Mouse (Mus musculus) hindbrain, embryonic 12.5 days (tissue): ENCODE data around the gene Ccdc174. TPM values are rescaled to one million over a fixed set of nuclear protein-coding genes. Genes with fewer than 3 reads are reported as not detected.
"Not testable (repeated sequence)": the region's sequence is repeated elsewhere in the genome, so short reads cannot be mapped to it uniquely, and the experiment has no call there.

Experiments
- ATAC-seq: fragments of 200-750 bp; cut with Nextera tagmentation; 2 replicates; pipeline ENCODE4 v1.8.0; 2017; ENCODE audit warnings: moderate TSS enrichment; ENCODE audit not compliant: low FRiP score
- H3K27ac ChIP-seq: fragments of 300-500 bp; sonication (generic); 2 replicates; pipeline ENCODE4 v1.5.1; 2016; ENCODE audit warnings: mild to moderate bottlenecking
- H3K27me3 ChIP-seq: fragments of 300-500 bp; sonication (generic); 2 replicates; pipeline ENCODE4 v1.6.1; 2016; ENCODE audit warnings: mild to moderate bottlenecking
- H3K36me3 ChIP-seq: fragments of 300-500 bp; sonication (generic); 2 replicates; pipeline ENCODE4 v1.6.1; 2016; ENCODE audit warnings: mild to moderate bottlenecking
- H3K4me1 ChIP-seq: fragments of 300-500 bp; sonication (generic); 2 replicates; pipeline ENCODE4 v1.6.1; 2016
- H3K4me2 ChIP-seq: fragments of 300-500 bp; sonication (generic); replicated peaks from 2 replicates; pipeline ENCODE4 v1.6.1; 2016; ENCODE audit warnings: mild to moderate bottlenecking
- H3K4me3 ChIP-seq: fragments of 300-500 bp; sonication (generic); 2 replicates; pipeline ENCODE4 v1.5.1; 2016; ENCODE audit warnings: mild to moderate bottlenecking
- H3K9ac ChIP-seq: fragments of 300-500 bp; sonication (generic); 2 replicates; pipeline ENCODE4 v1.6.1; 2016; ENCODE audit warnings: mild to moderate bottlenecking, moderate library complexity
- H3K9me3 ChIP-seq: fragments of 300-500 bp; sonication (generic); replicated peaks from 2 replicates; pipeline ENCODE4 v1.6.1; 2016; ENCODE audit warnings: mild to moderate bottlenecking
- WGBS: fragments of 180-500 bp; shearing (Covaris S2); methylation state at CpG from one replicate; pipeline ENCODE4 v1.1.7; 2016; 5-methylcytosine and 5-hydroxymethylcytosine counted together
- polyA plus RNA-seq: library from polyadenylated mRNA; unstranded; fragments of >200 nt; fragmentation: Nextera tagmentation; extraction: Ambion mirVana; gene quantifications from 2 replicates; pipeline ENCODE4 v1.2.1, GENCODE M21; 2016

Gene Ccdc174
- polyA plus RNA-seq, 1 experiment from 2014 or later = 58.3 TPM

DNA sequence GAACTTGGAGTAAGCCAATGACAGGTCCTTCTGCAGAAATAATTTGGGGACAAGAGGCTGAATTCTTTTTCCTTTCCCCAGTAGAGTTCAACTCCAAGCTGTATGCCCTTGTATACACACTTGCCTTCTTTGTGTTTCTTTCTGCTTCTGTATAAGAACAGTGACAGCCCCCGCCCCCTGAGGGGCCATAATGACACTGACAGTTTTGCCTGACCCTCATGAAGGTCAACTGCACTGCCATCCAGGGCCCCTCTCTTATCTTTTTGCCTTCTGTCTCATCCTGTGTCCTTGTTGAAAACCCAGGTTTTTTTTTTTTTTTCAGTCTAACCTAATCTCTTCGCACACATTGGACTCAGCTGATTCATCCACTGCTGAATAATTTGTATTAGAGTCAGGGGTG lies 5.1 kb upstream of the Ccdc174 start:
- Histone ChIP-seq H3K9me3 (no peaks in the 10 kb centered on the region; the same call in 1 of the 2 replicates), H3K27me3 (peaks cover 18% of the 10 kb centered on the region), H3K9ac (no peak overlapping the region), H3K4me2 (no peak overlapping the region), H3K27ac (no peak overlapping the region), H3K36me3 (no peaks in the 10 kb centered on the region), H3K4me3 (no peak overlapping the region), H3K4me1 (peaks cover 3% of the 10 kb centered on the region)
- WGBS = 75% methylated on average over 2 of the region's 2 CpGs
- ATAC-seq = no peak

DNA sequence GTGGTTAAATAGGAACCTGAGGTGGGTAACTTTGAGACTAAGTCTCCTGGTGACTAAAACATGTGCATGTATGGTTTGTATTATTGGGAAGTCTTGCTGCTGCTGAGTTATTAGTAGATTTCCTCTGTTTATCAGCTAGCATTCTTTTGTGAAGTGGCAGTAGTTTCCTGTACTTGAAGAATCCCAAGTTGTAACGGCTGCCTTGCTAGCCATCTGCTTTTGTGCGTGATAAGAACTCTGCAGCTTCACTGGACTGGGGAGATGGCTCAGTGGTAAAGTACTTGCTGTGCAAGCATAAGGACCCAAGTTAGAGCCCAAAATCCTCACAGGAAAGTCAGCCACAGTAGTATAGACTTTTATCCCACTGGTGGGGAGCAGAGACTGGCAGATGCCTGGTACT lies 6.0 kb downstream of the Ccdc174 start:
- Histone ChIP-seq H3K9ac (no peak overlapping the region), H3K36me3 (peaks cover 60% of the 10 kb centered on the region), H3K27ac (no peak overlapping the region), H3K9me3 (no peaks in the 10 kb centered on the region), H3K4me3 (no peak overlapping the region), H3K4me2 (no peak overlapping the region), H3K4me1 (peaks cover 8% of the 10 kb centered on the region), H3K27me3 (no peaks in the 10 kb centered on the region)
- ATAC-seq = no peak
- 86% methylated on average over 2 of the region's 2 CpGs for WGBS

- Histone ChIP-seq H3K36me3 (peaks cover 77% of the 10 kb centered on the region), H3K9me3 (no peaks in the 10 kb centered on the region), H3K4me3 (no peak overlapping the region), H3K9ac (no peak overlapping the region), H3K4me2 (no peak overlapping the region), H3K4me1 (no peaks in the 10 kb centered on the region), H3K27ac (no peak overlapping the region), H3K27me3 (no peaks in the 10 kb centered on the region)
- WGBS = 84% methylated on average over 3 of the region's 3 CpGs
- no peak for ATAC-seq
Measured at GRCm38 (mm10) chr6:91889255-91889906, 11.5 kb downstream of the Ccdc174 start.

DNA sequence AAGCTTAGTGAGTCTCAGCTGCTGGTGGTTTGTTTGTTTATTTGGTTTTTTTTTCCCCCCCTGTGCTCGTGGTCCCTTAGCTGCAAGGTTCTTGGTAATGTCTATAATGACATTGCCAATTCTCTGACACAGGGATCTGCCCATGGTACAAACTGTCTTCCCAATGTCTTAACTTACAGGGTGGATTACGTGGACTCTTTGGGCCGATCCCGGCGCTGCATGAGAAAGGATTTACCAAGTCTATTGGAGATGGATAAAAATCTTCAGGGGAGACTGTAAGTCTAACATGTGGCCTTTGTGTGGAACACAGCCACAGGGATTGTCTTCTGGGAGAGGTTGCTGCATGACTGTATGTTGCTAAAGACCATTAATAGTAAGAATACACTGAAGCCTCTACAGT lies 12.8 kb downstream of the Ccdc174 start:
- 92% methylated on average over 5 of the region's 5 CpGs for WGBS
- H3K36me3 ChIP-seq = peaks cover 78% of the 10 kb centered on the region
- ATAC-seq = no peak
- H3K4me1 ChIP-seq = no peaks in the 10 kb centered on the region
- no peak overlapping the region for H3K9ac ChIP-seq
- no peak overlapping the region for H3K27ac ChIP-seq
- no peaks in the 10 kb centered on the region for H3K9me3 ChIP-seq
- H3K27me3 ChIP-seq = no peaks in the 10 kb centered on the region
- H3K4me3 ChIP-seq = no peak overlapping the region
- no peak overlapping the region for H3K4me2 ChIP-seq

DNA sequence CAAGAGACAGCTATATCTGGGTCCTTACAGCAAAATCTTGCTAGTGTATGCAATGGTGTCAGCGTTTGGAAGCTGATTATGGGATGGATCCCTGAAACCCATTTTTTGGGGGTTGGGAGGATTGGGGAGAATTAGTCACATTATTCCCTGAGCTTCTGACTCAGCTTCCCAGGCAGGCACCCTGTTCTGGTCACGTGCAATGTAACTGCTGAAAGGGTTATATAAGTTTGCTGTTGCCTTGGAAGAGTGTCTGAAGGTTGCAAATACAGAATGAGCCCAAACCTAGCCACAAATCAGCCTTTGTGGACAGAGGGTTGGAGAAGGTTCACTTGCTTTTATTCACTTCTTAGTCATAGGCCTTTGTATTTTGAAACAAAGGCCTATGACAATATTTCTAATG lies 13.9 kb downstream of the Ccdc174 start:
- Histone ChIP-seq H3K9me3 (no peaks in the 10 kb centered on the region), H3K9ac (no peak overlapping the region), H3K36me3 (peaks cover 77% of the 10 kb centered on the region), H3K4me1 (no peaks in the 10 kb centered on the region), H3K27me3 (no peaks in the 10 kb centered on the region), H3K4me3 (no peak overlapping the region), H3K27ac (no peak overlapping the region), H3K4me2 (no peak overlapping the region)
- no peak for ATAC-seq
- WGBS = 95% methylated on average over 2 of the region's 2 CpGs

GRCm38 (mm10) chr6:91896783-91897182 lies 18.9 kb downstream of the Ccdc174 start:
- 92% methylated on average over 3 of the region's 3 CpGs for WGBS
- Histone ChIP-seq H3K4me2 (no peak overlapping the region), H3K4me3 (no peak overlapping the region), H3K27me3 (no peaks in the 10 kb centered on the region), H3K9ac (no peak overlapping the region), H3K27ac (no peak overlapping the region), H3K4me1 (no peaks in the 10 kb centered on the region), H3K36me3 (peaks cover 82% of the 10 kb centered on the region), H3K9me3 (no peaks in the 10 kb centered on the region)
- no peak for ATAC-seq

DNA sequence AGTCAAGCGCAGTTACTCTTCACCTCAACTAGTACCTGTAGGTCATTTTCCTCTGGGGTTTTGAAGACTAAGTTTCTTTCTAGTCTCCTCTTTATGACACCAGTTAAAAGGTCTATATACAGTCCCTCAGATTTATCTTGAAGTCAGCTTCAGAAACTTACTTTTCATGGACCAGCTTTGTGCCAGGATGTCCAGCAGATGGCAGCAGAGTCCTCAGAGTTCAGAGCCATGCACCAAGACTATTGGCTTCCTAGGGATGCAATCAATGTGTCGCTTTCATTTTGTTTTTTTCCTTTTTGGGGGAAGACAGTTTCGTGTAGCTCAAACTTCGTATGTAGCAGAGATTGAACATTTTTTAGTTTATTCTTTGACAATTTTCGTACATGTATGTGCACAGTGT lies 23.7 kb downstream of the Ccdc174 start:
- Histone ChIP-seq H3K27me3 (no peaks in the 10 kb centered on the region), H3K27ac (no peak overlapping the region), H3K4me3 (no peak overlapping the region), H3K4me1 (peaks cover 4% of the 10 kb centered on the region; the same call in 1 of the 2 replicates), H3K36me3 (peaks cover 43% of the 10 kb centered on the region), H3K9ac (no peak overlapping the region), H3K4me2 (no peak overlapping the region), H3K9me3 (no peaks in the 10 kb centered on the region)
- ATAC-seq = 0 out of 2 replicates have a peak, but pooled peaks have one; percentile 60
- 35% methylated on average over 5 of the region's 5 CpGs for WGBS

GRCm38 (mm10) chr6:91902509-91902908 lies 24.7 kb downstream of the Ccdc174 start, which contains the start of gene 4930590J08Rik:
Gene 4930590J08Rik (plus strand): TSS chr6:91902809.
- WGBS = 98% methylated on average over 2 of the region's 2 CpGs
- not testable (repeated sequence) for H3K27me3 ChIP-seq, H3K9ac ChIP-seq, H3K27ac ChIP-seq, H3K4me2 ChIP-seq, ATAC-seq, H3K4me1 ChIP-seq, H3K4me3 ChIP-seq, H3K9me3 ChIP-seq
- H3K36me3 ChIP-seq = peaks cover 34% of the 10 kb centered on the region

- no peak overlapping the region for H3K4me2 ChIP-seq
- no peak for ATAC-seq
- H3K9me3 ChIP-seq = no peaks in the 10 kb centered on the region
- H3K27me3 ChIP-seq = no peaks in the 10 kb centered on the region
- no peak overlapping the region for H3K27ac ChIP-seq
- 88% methylated on average over 10 of the region's 10 CpGs for WGBS
- no peak overlapping the region for H3K4me3 ChIP-seq
- H3K4me1 ChIP-seq = peaks cover 4% of the 10 kb centered on the region; the same call in 1 of the 2 replicates
- no peaks in the 10 kb centered on the region for H3K36me3 ChIP-seq
- H3K9ac ChIP-seq = no peak overlapping the region
Measured at GRCm38 (mm10) chr6:91914011-91914410, 36.2 kb downstream of the Ccdc174 start.

- ATAC-seq = no peak
- H3K4me3 ChIP-seq = no peak overlapping the region
- no peaks in the 10 kb centered on the region for H3K27me3 ChIP-seq
- no peak overlapping the region for H3K9ac ChIP-seq
- 42% methylated on average over 4 of the region's 4 CpGs for WGBS
- H3K9me3 ChIP-seq = no peaks in the 10 kb centered on the region
- H3K27ac ChIP-seq = no peak overlapping the region
- H3K4me1 ChIP-seq = peaks cover 2% of the 10 kb centered on the region; the same call in 1 of the 2 replicates
- H3K36me3 ChIP-seq = no peaks in the 10 kb centered on the region
- no peak overlapping the region for H3K4me2 ChIP-seq
Measured at GRCm38 (mm10) chr6:91917286-91917685, 39.4 kb downstream of the Ccdc174 start.

- H3K4me1 ChIP-seq = no peaks in the 10 kb centered on the region
- no peak overlapping the region for H3K4me2 ChIP-seq
- no peaks in the 10 kb centered on the region for H3K36me3 ChIP-seq
- no peaks in the 10 kb centered on the region for H3K9me3 ChIP-seq
- H3K27ac ChIP-seq = no peak overlapping the region
- H3K27me3 ChIP-seq = no peaks in the 10 kb centered on the region
- WGBS = 72% methylated on average over 11 of the region's 11 CpGs
- no peak overlapping the region for H3K4me3 ChIP-seq
- no peak for ATAC-seq
- H3K9ac ChIP-seq = no peak overlapping the region
Measured at GRCm38 (mm10) chr6:91917716-91918115, 39.9 kb downstream of the Ccdc174 start.

GRCm38 (mm10) chr6:91931231-91931630 lies 53.4 kb downstream of the Ccdc174 start:
- Histone ChIP-seq H3K27ac (no peak overlapping the region), H3K27me3 (no peaks in the 10 kb centered on the region), H3K4me3 (no peak overlapping the region), H3K36me3 (no peaks in the 10 kb centered on the region), H3K4me1 (no peaks in the 10 kb centered on the region), H3K9me3 (no peaks in the 10 kb centered on the region), H3K9ac (no peak overlapping the region), H3K4me2 (no peak overlapping the region)
- ATAC-seq = no peak
- WGBS = 87% methylated on average over 5 of the region's 5 CpGs

- H3K9ac ChIP-seq = no peak overlapping the region
- no peak overlapping the region for H3K4me2 ChIP-seq
- no peaks in the 10 kb centered on the region; the same call in 1 of the 2 replicates for H3K27me3 ChIP-seq
- H3K36me3 ChIP-seq = no peaks in the 10 kb centered on the region
- no peaks in the 10 kb centered on the region; the same call in 1 of the 2 replicates for H3K4me1 ChIP-seq
- H3K4me3 ChIP-seq = no peak overlapping the region
- WGBS = 49% methylated on average over 4 of the region's 4 CpGs
- ATAC-seq = no peak
- H3K9me3 ChIP-seq = no peaks in the 10 kb centered on the region
- no peak overlapping the region for H3K27ac ChIP-seq
Measured at GRCm38 (mm10) chr6:91938491-91938890, 60.6 kb downstream of the Ccdc174 start.
